Mouse (Mus musculus) forebrain, embryonic 12.5 days (tissue): ENCODE results near the gene Ginm1. TPM values are rescaled to one million over a fixed set of nuclear protein-coding genes. Genes with fewer than 3 reads are reported as not detected.

Experiments used
- ATAC-seq: fragments of 200-750 bp; cut with Nextera tagmentation; 2 replicates; pipeline ENCODE4 v1.8.0; 2017; ENCODE audit warnings: moderate TSS enrichment; ENCODE audit not compliant: low FRiP score
- H3K27ac ChIP-seq: fragments of 300-500 bp; sonication (generic); 2 replicates; pipeline ENCODE4 v1.5.1; 2016; ENCODE audit warnings: mild to moderate bottlenecking
- H3K27me3 ChIP-seq: fragments of 300-500 bp; sonication (generic); 2 replicates; pipeline ENCODE4 v1.6.1; 2016; ENCODE audit warnings: mild to moderate bottlenecking
- H3K36me3 ChIP-seq: fragments of 300-500 bp; sonication (generic); replicated peaks from 2 replicates; pipeline ENCODE4 v1.6.1; 2016; ENCODE audit warnings: mild to moderate bottlenecking
- H3K4me1 ChIP-seq: fragments of 300-500 bp; sonication (generic); 2 replicates; pipeline ENCODE4 v1.6.1; 2016
- H3K4me2 ChIP-seq: fragments of 300-500 bp; sonication (generic); 2 replicates; pipeline ENCODE4 v1.6.1; 2016; ENCODE audit warnings: mild to moderate bottlenecking, moderate library complexity
- H3K4me3 ChIP-seq: fragments of 300-500 bp; sonication (generic); replicated peaks from 2 replicates; pipeline ENCODE4 v1.5.1; 2016; ENCODE audit warnings: mild to moderate bottlenecking
- H3K9ac ChIP-seq: fragments of 300-500 bp; sonication (generic); 2 replicates; pipeline ENCODE4 v1.6.1; 2016; ENCODE audit warnings: mild to moderate bottlenecking
- H3K9me3 ChIP-seq: fragments of 300-500 bp; sonication (generic); 2 replicates; pipeline ENCODE4 v1.6.1; 2016
- WGBS: fragments of 180-500 bp; shearing (Covaris S2); methylation state at CpG from one replicate; pipeline ENCODE4 v1.1.7; 2016; 5-methylcytosine and 5-hydroxymethylcytosine counted together
- polyA plus RNA-seq: library from polyadenylated mRNA; unstranded; fragments of >200 nt; fragmentation: Nextera tagmentation; extraction: Ambion mirVana; gene quantifications from 2 replicates; pipeline ENCODE4 v1.2.1, GENCODE M21; 2016

The Ginm1 gene
- polyA plus RNA-seq, 1 experiment from 2014 or later, result 55.6 TPM

DNA sequence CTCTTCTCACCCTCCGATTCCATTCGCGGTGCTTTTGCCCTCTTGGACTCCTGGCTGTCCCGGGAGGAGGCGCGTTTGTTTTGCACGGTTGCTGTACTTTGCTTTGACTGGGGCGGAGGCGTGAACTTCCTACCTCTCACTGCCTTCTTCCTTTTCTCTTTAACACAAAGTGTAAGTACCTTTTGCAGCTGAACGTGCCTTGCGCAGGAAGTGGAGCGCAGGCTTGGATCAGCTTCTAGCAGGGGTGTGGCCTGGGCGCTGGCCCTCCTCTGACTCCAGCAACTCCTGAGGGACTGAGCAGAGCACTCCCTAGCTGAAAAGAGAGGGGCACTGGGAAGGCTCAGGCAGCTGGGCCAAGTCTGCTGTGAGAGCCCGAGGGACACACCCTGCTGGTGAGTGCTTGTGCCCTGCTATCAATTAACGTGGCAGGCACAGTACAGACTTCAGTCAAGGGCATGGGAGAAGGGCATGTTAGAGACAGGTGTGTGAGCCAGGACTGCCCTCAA lies 39.6 kb upstream of the Ginm1 start, which contains the start of gene Zc3h12d:
TSS of gene Zc3h12d (plus strand) at position 300 of the 506 bp plus-strand sequence.
- H3K27me3 ChIP-seq, result 0 out of 2 replicates have a peak, but pooled peaks cover 4% of the 10 kb centered on the region
- H3K9ac ChIP-seq, result 0 out of 2 replicates have a peak within 1 kb of the TSS, but pooled peaks have one; percentile 25
- H3K4me1 ChIP-seq, result peaks cover 7% of the 10 kb centered on the region; the same call in 1 of the 2 replicates
- H3K9me3 ChIP-seq, result no peaks in the 10 kb centered on the region
- H3K4me2 ChIP-seq, result peak within 1 kb of the TSS; percentile 33
- H3K36me3 ChIP-seq, result no peaks in the 10 kb centered on the region
- 7% methylated on average over 15 of the region's 15 CpGs for WGBS
- no peak within 1 kb of the TSS for H3K4me3 ChIP-seq
- no peak for ATAC-seq
- no peak within 1 kb of the TSS for H3K27ac ChIP-seq

DNA sequence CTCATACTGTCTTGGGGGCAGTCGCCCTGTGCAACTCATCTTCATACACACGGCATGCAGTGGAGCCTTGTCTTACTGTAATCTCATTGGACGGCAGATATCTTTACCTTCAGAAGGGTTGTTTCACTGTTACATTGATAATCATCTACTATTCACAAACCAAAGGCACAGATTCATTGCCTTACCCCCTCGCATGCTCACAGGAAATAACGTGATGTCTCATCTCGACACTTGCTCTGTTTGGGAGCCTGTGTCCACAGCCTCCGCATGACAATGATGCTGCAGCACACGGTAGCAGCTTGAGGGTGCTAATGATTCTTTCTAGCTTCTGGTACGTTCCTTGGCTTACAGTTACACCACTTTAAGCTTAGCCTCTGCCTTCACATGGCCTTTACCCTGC lies 33.5 kb upstream of the Ginm1 start:
- H3K27me3 ChIP-seq, result no peaks in the 10 kb centered on the region
- ATAC-seq, result no peak
- no peak overlapping the region for H3K27ac ChIP-seq
- no peaks in the 10 kb centered on the region for H3K4me1 ChIP-seq
- H3K9me3 ChIP-seq, result no peaks in the 10 kb centered on the region
- H3K36me3 ChIP-seq, result peaks cover 17% of the 10 kb centered on the region
- 91% methylated on average over 9 of the region's 9 CpGs for WGBS
- no peak overlapping the region for H3K4me2 ChIP-seq
- H3K9ac ChIP-seq, result no peak overlapping the region
- no peak overlapping the region for H3K4me3 ChIP-seq

DNA sequence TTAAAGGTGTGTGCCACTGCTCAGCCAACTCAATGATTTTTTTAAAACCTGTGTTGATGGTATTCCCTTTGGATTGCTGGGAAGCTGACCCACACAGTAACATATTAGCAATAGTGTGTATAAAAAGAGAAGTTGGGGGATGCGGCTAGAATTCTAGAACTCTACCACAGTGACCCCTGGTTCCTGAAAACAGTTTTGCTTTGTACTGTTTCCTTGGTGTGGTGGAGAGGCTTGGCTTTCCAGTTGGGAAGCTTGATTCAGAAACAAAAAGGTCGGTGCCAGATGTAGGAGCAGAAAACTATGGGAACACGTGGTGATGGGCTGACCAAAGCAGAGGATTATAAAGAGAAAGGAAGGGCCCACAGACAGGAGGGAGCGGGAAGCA lies 32.6 kb upstream of the Ginm1 start:
- Histone ChIP-seq H3K4me1 (no peaks in the 10 kb centered on the region), H3K4me3 (no peak overlapping the region), H3K4me2 (no peak overlapping the region), H3K9me3 (no peaks in the 10 kb centered on the region), H3K9ac (no peak overlapping the region), H3K27me3 (no peaks in the 10 kb centered on the region), H3K27ac (no peak overlapping the region), H3K36me3 (peaks cover 21% of the 10 kb centered on the region)
- 91% methylated on average over 4 of the region's 4 CpGs for WGBS
- ATAC-seq, result no peak

DNA sequence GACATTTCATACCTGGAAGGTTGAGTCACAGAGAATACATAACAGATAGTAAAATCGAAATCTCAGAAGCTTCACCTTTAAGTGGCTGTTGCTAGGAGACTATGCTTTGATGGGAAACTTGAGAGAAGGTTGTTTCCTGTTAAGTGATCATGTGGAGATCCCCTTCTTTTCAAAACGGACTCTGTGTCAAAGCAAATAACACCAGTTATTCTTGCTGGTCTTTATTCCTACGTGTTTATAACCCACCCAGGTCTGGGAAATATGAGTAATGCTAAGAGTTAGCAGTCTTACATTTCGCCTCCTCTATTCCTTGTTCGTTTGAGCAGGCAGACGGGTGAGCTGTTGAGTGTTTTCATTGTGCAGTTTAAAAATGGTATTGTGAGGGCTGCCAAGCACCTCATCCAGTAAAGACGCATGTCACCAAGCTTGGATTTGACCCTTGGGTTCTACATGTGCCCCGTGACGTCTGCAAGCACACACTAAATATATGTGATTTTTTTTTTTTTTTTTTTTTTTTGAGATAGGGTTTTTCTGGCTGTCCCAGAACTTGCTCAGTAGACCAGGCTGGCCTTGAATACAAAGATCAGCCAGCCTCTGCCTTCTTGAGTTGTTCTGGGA lies 32.1 kb upstream of the Ginm1 start:
- Histone ChIP-seq H3K27ac (no peak overlapping the region), H3K4me2 (no peak overlapping the region), H3K9ac (no peak overlapping the region), H3K36me3 (peaks cover 24% of the 10 kb centered on the region), H3K9me3 (no peaks in the 10 kb centered on the region), H3K4me1 (no peaks in the 10 kb centered on the region), H3K4me3 (no peak overlapping the region), H3K27me3 (no peaks in the 10 kb centered on the region)
- 86% methylated on average over 9 of the region's 9 CpGs for WGBS
- ATAC-seq, result no peak

DNA sequence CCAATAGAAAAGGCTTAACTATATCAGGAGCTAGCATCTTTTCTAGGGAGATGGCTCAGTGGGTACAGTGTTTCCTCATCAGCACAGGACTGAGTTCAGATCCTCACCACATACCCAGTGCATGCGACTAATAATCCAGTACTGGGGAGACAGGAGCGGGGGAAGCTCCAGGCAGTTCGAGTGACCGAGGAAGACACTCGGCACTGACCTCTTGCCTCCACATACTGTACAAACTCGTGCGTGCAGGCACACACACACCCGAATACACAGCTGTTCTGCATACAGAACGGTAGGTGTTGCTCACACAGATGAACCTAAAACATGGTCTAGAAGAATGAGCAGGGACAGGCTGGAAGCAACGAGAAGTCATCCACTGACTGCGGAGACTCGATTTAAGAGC lies 29.4 kb upstream of the Ginm1 start:
- no peaks in the 10 kb centered on the region for H3K9me3 ChIP-seq
- no peak overlapping the region for H3K9ac ChIP-seq
- ATAC-seq, result no peak
- no peak overlapping the region for H3K27ac ChIP-seq
- no peaks in the 10 kb centered on the region for H3K27me3 ChIP-seq
- 95% methylated on average over 12 of the region's 12 CpGs for WGBS
- no peak overlapping the region for H3K4me3 ChIP-seq
- H3K4me2 ChIP-seq, result no peak overlapping the region
- H3K36me3 ChIP-seq, result peaks cover 44% of the 10 kb centered on the region
- H3K4me1 ChIP-seq, result no peaks in the 10 kb centered on the region

DNA sequence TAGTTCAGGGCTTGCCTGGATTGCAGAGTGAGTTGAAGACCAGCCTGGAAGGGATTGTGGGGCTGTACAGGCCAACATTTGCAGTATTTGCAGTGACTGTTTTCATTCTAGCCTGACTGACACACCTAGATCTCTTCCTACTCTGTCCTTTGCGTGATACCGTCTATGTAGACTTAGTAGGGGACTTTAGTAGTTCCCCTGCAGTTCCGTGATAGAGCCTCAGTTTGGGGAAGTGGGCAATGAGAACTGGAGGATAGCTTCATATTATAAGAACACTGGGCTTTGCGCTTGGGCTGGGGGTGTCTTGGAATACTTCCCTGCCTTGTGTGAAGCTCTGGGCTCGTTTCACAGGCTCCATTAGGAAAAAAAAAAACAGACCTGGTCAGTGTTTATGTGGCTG lies 27.5 kb upstream of the Ginm1 start:
- Histone ChIP-seq H3K4me3 (no peak overlapping the region), H3K9ac (no peak overlapping the region), H3K4me1 (no peaks in the 10 kb centered on the region), H3K27ac (no peak overlapping the region), H3K36me3 (peaks cover 55% of the 10 kb centered on the region), H3K27me3 (no peaks in the 10 kb centered on the region), H3K9me3 (no peaks in the 10 kb centered on the region), H3K4me2 (no peak overlapping the region)
- no peak for ATAC-seq
- 94% methylated on average over 5 of the region's 5 CpGs for WGBS

DNA sequence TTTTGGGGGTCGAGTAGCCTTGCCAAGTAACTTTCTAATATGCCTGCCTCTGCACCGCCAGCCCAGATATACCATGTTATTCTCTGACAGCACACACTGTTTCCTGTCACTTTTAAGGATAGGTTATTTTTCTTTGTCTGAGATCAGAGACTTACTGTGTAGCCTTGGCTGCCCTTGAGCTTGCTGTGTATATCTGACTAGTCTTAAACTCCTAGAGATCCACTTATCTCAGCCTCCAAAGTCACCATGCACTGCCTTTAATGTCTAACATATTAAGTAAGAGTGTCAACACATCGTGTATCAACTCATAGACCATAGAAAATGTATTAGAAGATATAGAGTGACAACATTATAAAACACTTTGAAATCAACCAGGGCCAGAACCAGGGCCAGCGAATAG lies 27.0 kb upstream of the Ginm1 start:
- no peak overlapping the region for H3K9ac ChIP-seq
- no peaks in the 10 kb centered on the region for H3K9me3 ChIP-seq
- no peak overlapping the region for H3K27ac ChIP-seq
- H3K4me1 ChIP-seq, result no peaks in the 10 kb centered on the region
- H3K27me3 ChIP-seq, result no peaks in the 10 kb centered on the region
- WGBS, result 94% methylated on average over 4 of the region's 4 CpGs
- ATAC-seq, result no peak
- H3K36me3 ChIP-seq, result peaks cover 57% of the 10 kb centered on the region
- H3K4me3 ChIP-seq, result no peak overlapping the region
- no peak overlapping the region for H3K4me2 ChIP-seq

DNA sequence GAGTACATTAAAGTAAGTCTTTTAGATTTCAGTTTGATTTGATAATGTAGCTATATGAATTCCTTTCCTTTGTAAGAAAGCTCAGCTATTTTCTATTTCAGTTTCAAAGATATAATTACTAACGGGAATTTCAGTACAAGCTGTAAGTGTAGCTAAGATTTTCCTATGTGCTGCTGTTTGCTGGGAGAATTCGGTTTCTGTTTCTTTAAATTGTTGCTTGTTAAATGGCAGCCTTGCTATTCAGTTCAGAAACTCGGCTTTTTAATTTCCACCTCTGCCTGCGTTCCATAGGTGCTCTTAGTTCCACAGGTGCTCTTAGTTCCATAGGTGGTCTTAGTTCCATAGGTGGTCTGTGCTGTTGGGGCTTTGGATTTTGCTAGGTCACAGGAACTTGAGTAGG lies 26.5 kb upstream of the Ginm1 start:
- no peaks in the 10 kb centered on the region for H3K27me3 ChIP-seq
- ATAC-seq, result no peak
- no peak overlapping the region for H3K27ac ChIP-seq
- no peak overlapping the region for H3K4me3 ChIP-seq
- H3K4me2 ChIP-seq, result no peak overlapping the region
- no peaks in the 10 kb centered on the region for H3K4me1 ChIP-seq
- peaks cover 57% of the 10 kb centered on the region for H3K36me3 ChIP-seq
- 93% methylated on average over 4 of the region's 4 CpGs for WGBS
- no peak overlapping the region for H3K9ac ChIP-seq
- no peaks in the 10 kb centered on the region for H3K9me3 ChIP-seq

DNA sequence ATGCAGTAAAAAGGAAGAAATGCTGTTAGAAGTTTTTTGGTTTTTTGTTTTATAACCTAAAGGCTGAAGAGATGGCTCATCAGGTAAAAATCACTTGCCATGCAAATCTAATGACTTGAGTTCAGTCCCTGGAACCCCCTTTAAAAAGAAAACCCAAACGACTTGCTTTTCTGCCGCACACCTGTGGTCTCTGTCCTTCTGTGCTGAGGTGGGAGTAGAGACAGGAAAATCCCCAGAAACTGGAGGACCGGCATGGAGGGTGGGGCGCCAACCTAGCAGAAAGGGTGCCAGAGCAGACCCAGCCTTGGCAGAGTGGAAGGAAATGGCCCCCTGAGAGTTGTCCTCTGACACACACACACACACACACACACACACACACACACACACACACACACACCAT lies 26.1 kb upstream of the Ginm1 start:
- 96% methylated on average over 4 of the region's 4 CpGs for WGBS

DNA sequence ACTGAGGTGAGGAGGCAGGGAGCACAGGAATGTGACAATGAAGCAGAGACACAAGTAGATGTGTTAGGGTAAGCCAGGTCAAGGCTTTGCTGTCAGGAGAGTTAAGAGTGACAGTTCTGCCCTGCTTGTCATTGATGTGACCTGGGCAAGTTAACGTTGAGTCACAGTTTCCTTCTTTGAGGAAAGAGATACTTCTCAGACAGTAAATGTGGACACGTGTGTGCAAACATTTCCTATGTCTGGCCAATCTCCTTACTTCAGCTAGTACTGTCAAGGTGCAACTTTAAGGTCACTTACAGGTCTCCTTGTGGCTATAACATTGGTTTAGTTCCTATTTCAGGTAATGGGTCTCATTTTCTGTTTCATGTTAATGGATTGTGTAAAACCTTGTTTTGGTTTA lies 23.9 kb upstream of the Ginm1 start:
- no peaks in the 10 kb centered on the region for H3K9me3 ChIP-seq
- H3K27ac ChIP-seq, result no peak overlapping the region
- WGBS, result 97% methylated on average over 2 of the region's 2 CpGs
- no peak overlapping the region for H3K4me2 ChIP-seq
- no peak for ATAC-seq
- no peaks in the 10 kb centered on the region for H3K27me3 ChIP-seq
- H3K36me3 ChIP-seq, result peaks cover 49% of the 10 kb centered on the region
- H3K4me1 ChIP-seq, result no peaks in the 10 kb centered on the region
- no peak overlapping the region for H3K4me3 ChIP-seq
- no peak overlapping the region for H3K9ac ChIP-seq

More for the DNA sequence above, 26.1 kb upstream of the Ginm1 start:
- peaks cover 57% of the 10 kb centered on the region for H3K36me3 ChIP-seq
- H3K27ac ChIP-seq, result no peak overlapping the region
- H3K4me2 ChIP-seq, result no peak overlapping the region
- H3K9ac ChIP-seq, result no peak overlapping the region
- no peaks in the 10 kb centered on the region for H3K27me3 ChIP-seq
- H3K4me3 ChIP-seq, result no peak overlapping the region
- no peaks in the 10 kb centered on the region for H3K4me1 ChIP-seq
- no peaks in the 10 kb centered on the region for H3K9me3 ChIP-seq
- ATAC-seq, result no peak

DNA sequence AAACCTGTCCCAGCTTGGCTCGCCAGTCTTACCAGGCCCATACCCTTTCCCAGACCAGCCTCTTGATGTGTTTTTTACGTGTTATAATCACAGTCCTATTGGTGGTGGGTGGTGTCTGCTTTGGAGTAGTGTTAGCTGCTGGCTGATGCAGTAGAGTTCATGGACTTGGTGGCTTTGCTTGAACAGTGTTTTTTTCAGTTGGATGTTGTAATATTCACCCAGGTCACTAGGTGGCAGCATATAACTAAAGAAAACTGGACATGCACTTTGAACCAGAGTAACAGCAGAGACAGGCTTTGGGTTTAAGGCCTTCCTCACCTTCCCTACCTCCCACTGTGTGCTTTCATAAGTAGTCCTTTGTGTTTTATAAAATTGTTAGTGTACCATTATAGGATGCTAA lies 17.3 kb upstream of the Ginm1 start:
- 0 out of 2 replicates have a peak, but pooled peaks have one; percentile 30 for ATAC-seq

DNA sequence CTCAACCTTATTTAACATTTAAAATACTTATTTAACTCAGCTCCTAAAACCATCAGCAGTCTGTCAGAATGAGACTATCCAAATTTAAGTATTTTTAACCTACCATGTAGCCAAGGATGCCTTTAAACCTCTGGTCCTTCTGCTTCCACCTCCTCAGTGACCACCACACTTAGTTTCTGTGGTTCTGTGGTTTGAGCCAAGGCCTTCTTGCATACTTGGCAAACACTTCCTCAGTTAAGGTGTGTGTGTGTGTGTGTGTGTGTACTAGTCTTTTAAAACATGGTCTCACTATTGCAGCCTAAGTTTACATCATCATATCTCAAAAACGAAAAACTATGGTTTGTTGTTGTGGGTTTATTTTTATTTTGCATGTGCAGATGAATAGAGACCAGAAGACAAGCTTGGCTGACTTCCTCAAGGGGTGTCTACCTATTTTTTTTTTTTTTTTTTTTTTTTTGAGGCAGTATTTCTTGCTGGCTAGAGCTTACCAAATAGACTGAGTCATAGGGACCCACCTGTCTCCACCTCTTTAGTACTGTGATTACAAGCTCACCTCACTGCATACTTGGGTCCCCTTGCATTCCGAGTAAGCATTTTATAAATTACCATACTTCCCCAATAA lies 10.0 kb upstream of the Ginm1 start:
- Histone ChIP-seq H3K4me3 (no peak overlapping the region), H3K4me2 (no peak overlapping the region), H3K4me1 (no peaks in the 10 kb centered on the region), H3K9ac (no peak overlapping the region), H3K9me3 (no peaks in the 10 kb centered on the region), H3K27me3 (no peaks in the 10 kb centered on the region), H3K36me3 (peaks cover 84% of the 10 kb centered on the region), H3K27ac (no peak overlapping the region)
- no peak for ATAC-seq
- WGBS, result 92% methylated on average over 2 of the region's 2 CpGs

More for the DNA sequence above, 17.3 kb upstream of the Ginm1 start:
- Histone ChIP-seq H3K36me3 (peaks cover 55% of the 10 kb centered on the region), H3K4me1 (no peaks in the 10 kb centered on the region), H3K27ac (no peak overlapping the region), H3K27me3 (no peaks in the 10 kb centered on the region), H3K9ac (no peak overlapping the region), H3K4me3 (no peak overlapping the region), H3K4me2 (no peak overlapping the region), H3K9me3 (no peaks in the 10 kb centered on the region)
- WGBS, result 47% methylated on average over 2 of the region's 2 CpGs

DNA sequence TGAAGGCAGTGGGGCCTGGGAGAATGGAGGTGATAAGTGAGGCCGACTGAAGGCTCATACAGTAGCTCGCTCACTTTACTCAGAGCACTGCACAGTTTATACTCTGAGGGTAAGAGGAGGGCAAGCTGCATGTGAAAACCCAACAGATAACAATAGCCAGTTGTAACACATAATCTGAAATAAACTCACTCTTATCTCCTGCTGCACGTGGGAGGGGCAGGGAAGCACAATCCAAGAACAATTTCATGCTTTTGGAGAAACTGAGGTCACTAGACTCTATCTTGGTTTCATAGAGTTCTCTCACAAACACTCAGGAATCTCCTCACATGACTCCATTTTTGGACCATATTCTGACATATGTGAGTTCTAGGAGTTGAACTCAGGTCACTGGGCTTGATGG lies 8.6 kb upstream of the Ginm1 start:
- ATAC-seq, result no peak

More for the DNA sequence above, 8.6 kb upstream of the Ginm1 start:
- Histone ChIP-seq H3K4me2 (no peak overlapping the region), H3K36me3 (peaks cover 89% of the 10 kb centered on the region), H3K27ac (no peak overlapping the region), H3K27me3 (no peaks in the 10 kb centered on the region), H3K4me1 (no peaks in the 10 kb centered on the region), H3K9me3 (no peaks in the 10 kb centered on the region), H3K4me3 (no peak overlapping the region), H3K9ac (no peak overlapping the region)
- 96% methylated on average over 3 of the region's 3 CpGs for WGBS
